Mouse (Mus musculus) midbrain, embryonic 11.5 days (tissue): ENCODE data around the gene Cxcl9. TPM values are rescaled to one million over a fixed set of nuclear protein-coding genes. Genes with fewer than 3 reads are reported as not detected.
"Not testable (repeated sequence)": the region's sequence is repeated elsewhere in the genome, so short reads cannot be mapped to it uniquely, and the experiment has no call there.

Experiments used
- ATAC-seq: fragments of 200-750 bp; cut with Nextera tagmentation; 2 replicates; pipeline ENCODE4 v1.8.0; 2017; ENCODE audit warnings: moderate TSS enrichment, moderate library complexity; ENCODE audit not compliant: low FRiP score
- DNase-seq: peaks from one replicate; pipeline ENCODE4 v3.0.0; 2015; ENCODE audit warnings: low spot score; ENCODE audit errors: missing footprints
- H3K27ac ChIP-seq: fragments of 300-500 bp; sonication (generic); 2 replicates; pipeline ENCODE4 v1.5.1; 2014; ENCODE audit warnings: low read depth, low read length
- H3K27me3 ChIP-seq: fragments of 300-500 bp; sonication (generic); 2 replicates; pipeline ENCODE4 v1.6.1; 2014; ENCODE audit warnings: mild to moderate bottlenecking, low read length, moderate library complexity, mixed read lengths; ENCODE audit not compliant: control insufficient read depth, insufficient read depth
- H3K36me3 ChIP-seq: fragments of 300-500 bp; sonication (generic); 2 replicates; pipeline ENCODE4 v1.6.1; 2014; ENCODE audit warnings: mild to moderate bottlenecking, low read length, moderate library complexity, mixed read lengths; ENCODE audit not compliant: control insufficient read depth, insufficient read depth
- H3K4me1 ChIP-seq: fragments of 300-500 bp; sonication (generic); 2 replicates; pipeline ENCODE4 v1.6.1; 2014; ENCODE audit warnings: low read length; ENCODE audit not compliant: control insufficient read depth, insufficient read depth
- H3K4me2 ChIP-seq: fragments of 300-500 bp; sonication (generic); 2 replicates; pipeline ENCODE4 v1.6.1; 2014; ENCODE audit warnings: mild to moderate bottlenecking, moderate library complexity
- H3K4me3 ChIP-seq: fragments of 300-500 bp; sonication (generic); 2 replicates; pipeline ENCODE4 v1.5.1; 2014; ENCODE audit warnings: low read depth, low read length
- H3K9ac ChIP-seq: fragments of 300-500 bp; sonication (generic); 2 replicates; pipeline ENCODE4 v1.6.1; 2014; ENCODE audit warnings: low read length
- H3K9me3 ChIP-seq: fragments of 300-500 bp; sonication (generic); 2 replicates; pipeline ENCODE4 v1.6.1; 2016; ENCODE audit warnings: low read length; ENCODE audit not compliant: control insufficient read depth
- WGBS: fragments of 180-500 bp; shearing (Covaris S2); extraction: QIAGEN DNeasy Blood & Tissue Kit; methylation state at CpG from one replicate; pipeline ENCODE4 v1.1.7; 2014; 5-methylcytosine and 5-hydroxymethylcytosine counted together
- polyA plus RNA-seq: library from polyadenylated mRNA; unstranded; fragments of >200 nt; fragmentation: Nextera tagmentation; extraction: Ambion mirVana; gene quantifications from 2 replicates; pipeline ENCODE4 v1.2.1, GENCODE M21; 2014

Cxcl9 gene
- polyA plus RNA-seq, 1 experiment from 2014 or later = not detected

GRCm38 (mm10) chr5:92368392-92368791, 40.5 kb upstream of the Cxcl9 start:
- ATAC-seq (no peak), DNase-seq (peak; percentile 45)
- Histone ChIP-seq H3K27ac (no peak overlapping the region), H3K4me1 (no peaks in the 10 kb centered on the region), H3K9ac (no peak overlapping the region), H3K9me3 (no peaks in the 10 kb centered on the region), H3K27me3 (no peaks in the 10 kb centered on the region), H3K36me3 (no peaks in the 10 kb centered on the region), H3K4me3 (no peak overlapping the region), H3K4me2 (no peak overlapping the region)
- WGBS = 86% methylated on average over 10 of the region's 10 CpGs

GRCm38 (mm10) chr5:92366565-92366964, 38.7 kb upstream of the Cxcl9 start:
- DNase-seq = peak; percentile 72
- H3K27ac ChIP-seq = no peak overlapping the region
- no peak overlapping the region for H3K9ac ChIP-seq
- H3K36me3 ChIP-seq = no peaks in the 10 kb centered on the region
- WGBS = 83% methylated on average over 6 of the region's 6 CpGs
- no peaks in the 10 kb centered on the region for H3K9me3 ChIP-seq
- H3K27me3 ChIP-seq = no peaks in the 10 kb centered on the region
- no peaks in the 10 kb centered on the region for H3K4me1 ChIP-seq
- H3K4me2 ChIP-seq = no peak overlapping the region
- no peak for ATAC-seq
- H3K4me3 ChIP-seq = no peak overlapping the region

GRCm38 (mm10) chr5:92365146-92365705, 37.3 kb upstream of the Cxcl9 start:
- H3K9me3 ChIP-seq = no peaks in the 10 kb centered on the region
- no peaks in the 10 kb centered on the region for H3K4me1 ChIP-seq
- no peak overlapping the region for H3K27ac ChIP-seq
- DNase-seq (peak; percentile 49), ATAC-seq (no peak)
- WGBS = 78% methylated on average over 11 of the region's 11 CpGs
- H3K36me3 ChIP-seq = no peaks in the 10 kb centered on the region
- H3K4me2 ChIP-seq = no peak overlapping the region
- H3K27me3 ChIP-seq = no peaks in the 10 kb centered on the region
- H3K9ac ChIP-seq = no peak overlapping the region
- H3K4me3 ChIP-seq = no peak overlapping the region

- Histone ChIP-seq H3K9ac (no peak overlapping the region), H3K4me2 (no peak overlapping the region), H3K4me3 (no peak overlapping the region), H3K27ac (no peak overlapping the region), H3K27me3 (no peaks in the 10 kb centered on the region), H3K9me3 (no peaks in the 10 kb centered on the region), H3K4me1 (no peaks in the 10 kb centered on the region), H3K36me3 (no peaks in the 10 kb centered on the region)
- DNase-seq (peak; percentile 57), ATAC-seq (no peak)
- WGBS = 91% methylated on average over 5 of the region's 5 CpGs
Observed at GRCm38 (mm10) chr5:92364011-92364410, 36.1 kb upstream of the Cxcl9 start.

- ATAC-seq (no peak), DNase-seq (peak; percentile 86)
- H3K4me1 ChIP-seq = no peaks in the 10 kb centered on the region
- no peaks in the 10 kb centered on the region for H3K9me3 ChIP-seq
- no peaks in the 10 kb centered on the region for H3K36me3 ChIP-seq
- 9% methylated on average over 4 of the region's 4 CpGs for WGBS
- H3K4me2 ChIP-seq = no peak overlapping the region
- no peaks in the 10 kb centered on the region for H3K27me3 ChIP-seq
- H3K27ac ChIP-seq = no peak overlapping the region
- no peak overlapping the region for H3K4me3 ChIP-seq
- no peak overlapping the region for H3K9ac ChIP-seq
Observed at GRCm38 (mm10) chr5:92363179-92363578, 35.3 kb upstream of the Cxcl9 start.

GRCm38 (mm10) chr5:92358767-92359455, 31.0 kb upstream of the Cxcl9 start:
- 78% methylated on average over 11 of the region's 11 CpGs for WGBS
- Histone ChIP-seq H3K36me3 (no peaks in the 10 kb centered on the region), H3K9ac (no peak overlapping the region), H3K4me3 (no peak overlapping the region), H3K27me3 (no peaks in the 10 kb centered on the region), H3K4me2 (no peak overlapping the region), H3K27ac (no peak overlapping the region), H3K9me3 (no peaks in the 10 kb centered on the region), H3K4me1 (no peaks in the 10 kb centered on the region)
- DNase-seq (no peak), ATAC-seq (no peak)

- WGBS = 62% methylated on average over 12 of the region's 12 CpGs
- H3K4me2 ChIP-seq = no peak overlapping the region
- no peaks in the 10 kb centered on the region for H3K36me3 ChIP-seq
- H3K4me1 ChIP-seq = no peaks in the 10 kb centered on the region
- H3K9me3 ChIP-seq = no peaks in the 10 kb centered on the region
- ATAC-seq (no peak), DNase-seq (no peak)
- H3K27ac ChIP-seq = no peak overlapping the region
- no peak overlapping the region for H3K9ac ChIP-seq
- no peak overlapping the region for H3K4me3 ChIP-seq
- H3K27me3 ChIP-seq = no peaks in the 10 kb centered on the region
Observed at GRCm38 (mm10) chr5:92358033-92358432, 30.2 kb upstream of the Cxcl9 start.

- H3K27me3 ChIP-seq = no peaks in the 10 kb centered on the region
- 70% methylated on average over 11 of the region's 11 CpGs for WGBS
- no peaks in the 10 kb centered on the region for H3K36me3 ChIP-seq
- ATAC-seq = no peak
- no peak overlapping the region for H3K9ac ChIP-seq
- no peaks in the 10 kb centered on the region for H3K9me3 ChIP-seq
- DNase-seq = no peak
- H3K4me1 ChIP-seq = no peaks in the 10 kb centered on the region; the same call in 1 of the 2 replicates
- H3K4me3 ChIP-seq = no peak overlapping the region
- no peak overlapping the region for H3K27ac ChIP-seq
- H3K4me2 ChIP-seq = no peak overlapping the region
Observed at GRCm38 (mm10) chr5:92353517-92353916, 25.6 kb upstream of the Cxcl9 start.

GRCm38 (mm10) chr5:92352716-92353115, 24.8 kb upstream of the Cxcl9 start:
- WGBS = 83% methylated on average over 4 of the region's 4 CpGs
- not testable (repeated sequence) for H3K4me2 ChIP-seq, ATAC-seq

More at GRCm38 (mm10) chr5:92352716-92353115, 24.8 kb upstream of the Cxcl9 start:
- not testable (repeated sequence) for H3K27me3 ChIP-seq, H3K36me3 ChIP-seq, H3K9me3 ChIP-seq, H3K27ac ChIP-seq, H3K9ac ChIP-seq, H3K4me1 ChIP-seq, H3K4me3 ChIP-seq
- peak; percentile 37 for DNase-seq
